Mouse (Mus musculus): ENCODE measurements around the gene Enpep. TPM values are rescaled to one million over a fixed set of nuclear protein-coding genes. Genes with fewer than 3 reads are reported as not detected.

Gene Enpep
- polyA plus RNA-seq, 1 experiment from 2014 or later: 2.1 TPM

- Histone ChIP-seq H3K4me1 (peaks cover 12% of the 10 kb centered on the region), H3K36me3 (no peaks in the 10 kb centered on the region), H3K4me3 (no peak overlapping the region), H3K9me3 (no peaks in the 10 kb centered on the region), H3K27ac (no peak overlapping the region), H3K27me3 (peaks cover 83% of the 10 kb centered on the region), H3K9ac (no peak overlapping the region), H3K4me2 (no peak overlapping the region)
- 7% methylated on average over 13 of the region's 13 CpGs for WGBS
- no peak for ATAC-seq (ENCODE audit: insufficient number of reproducible peaks, low FRiP score, low TSS enrichment, low read depth)
These were observed 106.8 kb downstream of the Enpep start for GRCm38 (mm10) chr3:129225577-129226289.

- Histone ChIP-seq H3K27me3 (peaks cover 86% of the 10 kb centered on the region), H3K9ac (no peak overlapping the region), H3K4me1 (peaks cover 12% of the 10 kb centered on the region), H3K4me2 (peak overlapping the region; percentile 10; the same call in 1 of the 2 replicates), H3K36me3 (no peaks in the 10 kb centered on the region), H3K9me3 (no peaks in the 10 kb centered on the region), H3K27ac (no peak overlapping the region), H3K4me3 (peak overlapping the region; percentile 5; the same call in 1 of the 2 replicates)
- 2% methylated on average over 40 of the region's 40 CpGs for WGBS
- ATAC-seq (ENCODE audit: insufficient number of reproducible peaks, low FRiP score, low TSS enrichment, low read depth): no peak
These were observed 107.5 kb downstream of the Enpep start for GRCm38 (mm10) chr3:129224806-129225576.

GRCm38 (mm10) chr3:129223964-129224805 lies 108.3 kb downstream of the Enpep start:
- 2% methylated on average over 26 of the region's 26 CpGs for WGBS
- Histone ChIP-seq H3K9ac (no peak overlapping the region), H3K36me3 (no peaks in the 10 kb centered on the region), H3K27me3 (peaks cover 89% of the 10 kb centered on the region), H3K4me3 (peak overlapping the region; percentile 5; the same call in 1 of the 2 replicates), H3K4me1 (peaks cover 12% of the 10 kb centered on the region), H3K4me2 (peak overlapping the region; percentile 10; the same call in 1 of the 2 replicates), H3K27ac (no peak overlapping the region), H3K9me3 (no peaks in the 10 kb centered on the region)
- no peak for ATAC-seq (ENCODE audit: insufficient number of reproducible peaks, low FRiP score, low TSS enrichment, low read depth)

- Histone ChIP-seq H3K9ac (no peak overlapping the region), H3K4me1 (peaks cover 15% of the 10 kb centered on the region), H3K4me2 (no peak overlapping the region), H3K27ac (no peak overlapping the region), H3K36me3 (no peaks in the 10 kb centered on the region), H3K4me3 (no peak overlapping the region), H3K27me3 (peaks cover 89% of the 10 kb centered on the region), H3K9me3 (no peaks in the 10 kb centered on the region)
- no peak for ATAC-seq (ENCODE audit: insufficient number of reproducible peaks, low FRiP score, low TSS enrichment, low read depth)
- WGBS: 7% methylated on average over 6 of the region's 6 CpGs
These were observed 109.1 kb downstream of the Enpep start for GRCm38 (mm10) chr3:129223401-129223800.

- Histone ChIP-seq H3K27ac (no peak overlapping the region), H3K36me3 (no peaks in the 10 kb centered on the region), H3K9ac (no peak overlapping the region), H3K27me3 (peaks cover 89% of the 10 kb centered on the region), H3K4me1 (peaks cover 16% of the 10 kb centered on the region), H3K4me2 (no peak overlapping the region), H3K4me3 (no peak overlapping the region), H3K9me3 (no peaks in the 10 kb centered on the region)
- no peak for ATAC-seq (ENCODE audit: insufficient number of reproducible peaks, low FRiP score, low TSS enrichment, low read depth)
- 5% methylated on average over 21 of the region's 21 CpGs for WGBS
These were observed 109.9 kb downstream of the Enpep start for GRCm38 (mm10) chr3:129222448-129223290.

GRCm38 (mm10) chr3:129221380-129222260 lies 110.9 kb downstream of the Enpep start:
- 11% methylated on average over 25 of the region's 27 CpGs for WGBS
- no peak overlapping the region for H3K27ac ChIP-seq
- H3K9ac ChIP-seq: no peak overlapping the region
- H3K9me3 ChIP-seq: no peaks in the 10 kb centered on the region
- H3K4me1 ChIP-seq: peaks cover 16% of the 10 kb centered on the region
- no peak for ATAC-seq (ENCODE audit: insufficient number of reproducible peaks, low FRiP score, low TSS enrichment, low read depth)
- peaks cover 89% of the 10 kb centered on the region for H3K27me3 ChIP-seq
- H3K4me3 ChIP-seq: no peak overlapping the region
- no peaks in the 10 kb centered on the region for H3K36me3 ChIP-seq
- no peak overlapping the region for H3K4me2 ChIP-seq

GRCm38 (mm10) chr3:129220681-129221379 lies 111.7 kb downstream of the Enpep start:
- no peak for ATAC-seq (ENCODE audit: insufficient number of reproducible peaks, low FRiP score, low TSS enrichment, low read depth)
- no peak overlapping the region for H3K9ac ChIP-seq
- peaks cover 89% of the 10 kb centered on the region for H3K27me3 ChIP-seq
- H3K4me1 ChIP-seq: peaks cover 19% of the 10 kb centered on the region
- no peaks in the 10 kb centered on the region for H3K9me3 ChIP-seq
- WGBS: 8% methylated on average over 24 of the region's 24 CpGs
- H3K4me3 ChIP-seq: no peak overlapping the region
- no peak overlapping the region for H3K4me2 ChIP-seq
- H3K27ac ChIP-seq: no peak overlapping the region
- H3K36me3 ChIP-seq: no peaks in the 10 kb centered on the region

- H3K9me3 ChIP-seq: no peaks in the 10 kb centered on the region
- H3K36me3 ChIP-seq: no peaks in the 10 kb centered on the region
- peaks cover 89% of the 10 kb centered on the region for H3K27me3 ChIP-seq
- H3K9ac ChIP-seq: no peak overlapping the region
- 7% methylated on average over 7 of the region's 7 CpGs for WGBS
- H3K27ac ChIP-seq: no peak overlapping the region
- no peak for ATAC-seq (ENCODE audit: insufficient number of reproducible peaks, low FRiP score, low TSS enrichment, low read depth)
- H3K4me3 ChIP-seq: no peak overlapping the region
- H3K4me1 ChIP-seq: peaks cover 24% of the 10 kb centered on the region
- no peak overlapping the region for H3K4me2 ChIP-seq
These were observed 112.3 kb downstream of the Enpep start for GRCm38 (mm10) chr3:129220086-129220670.

Measured in limb, embryonic 15.5 days (tissue).